Mouse (Mus musculus) cerebellum, postnatal 10 days (tissue): Measurements from ENCODE around the gene Six1.

Source experiments
- DNase-seq, 2 experiments: peaks; one replicate each; pipeline ENCODE4 v3.0.0; 2021; ENCODE audit warnings: mixed read lengths in 2 of 2

Six1 gene

DNA sequence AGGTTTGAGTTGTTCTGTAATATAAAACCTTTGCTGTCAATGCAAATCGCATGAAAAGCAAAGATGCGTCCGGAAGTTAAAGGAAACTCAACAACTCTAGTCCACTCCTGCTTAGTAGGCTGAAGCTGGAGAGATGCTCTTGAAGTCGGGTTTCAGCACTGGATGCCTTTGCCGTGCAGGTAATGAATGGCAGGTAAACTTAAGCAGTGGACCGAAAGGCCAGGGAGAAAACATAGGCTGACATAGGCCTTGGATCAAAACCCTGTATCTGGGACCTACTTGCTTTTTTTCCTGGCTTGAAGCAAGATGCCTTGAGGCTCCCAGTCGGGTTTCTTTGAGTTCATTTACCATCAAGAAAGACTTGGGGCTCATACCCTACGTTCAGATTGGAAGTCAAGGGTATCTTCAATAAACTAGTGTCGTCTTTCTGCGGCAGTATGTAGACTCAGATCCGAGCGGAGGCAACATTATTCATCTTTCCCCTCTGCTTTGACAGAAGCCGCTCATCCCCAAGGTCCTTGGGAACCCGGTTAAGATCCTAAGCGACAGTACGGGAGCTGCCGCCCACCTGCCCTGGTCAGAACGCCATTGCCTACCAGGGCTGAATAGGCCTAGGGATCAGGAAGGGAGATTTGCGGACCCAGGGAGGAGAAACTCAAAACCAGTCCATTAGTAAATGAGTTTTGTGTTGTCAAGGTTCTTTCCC, 4.0 kb downstream of the Six1 start:
- DNase-seq: peak in 1 of 2 experiments; percentile 24

DNA sequence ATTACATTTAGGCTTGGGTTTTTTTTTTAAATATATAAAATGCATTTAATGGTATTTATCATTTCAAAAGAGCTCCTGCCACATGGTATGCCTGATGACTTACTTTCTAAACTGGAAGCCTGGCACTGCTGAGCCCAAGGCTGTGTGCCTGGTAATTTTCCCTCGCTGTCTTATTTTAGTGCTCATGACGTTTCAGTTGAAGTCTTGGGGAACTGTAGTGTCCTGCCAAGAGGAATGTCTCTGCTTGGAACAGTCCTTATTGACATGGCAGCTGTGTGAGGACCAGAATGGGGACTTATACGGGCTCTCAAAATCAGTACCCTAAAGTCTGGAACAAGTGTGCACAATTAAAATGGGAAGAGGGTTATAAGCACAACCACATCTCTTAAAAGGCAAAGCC, 5.2 kb downstream of the Six1 start:
- no peak for DNase-seq

DNA sequence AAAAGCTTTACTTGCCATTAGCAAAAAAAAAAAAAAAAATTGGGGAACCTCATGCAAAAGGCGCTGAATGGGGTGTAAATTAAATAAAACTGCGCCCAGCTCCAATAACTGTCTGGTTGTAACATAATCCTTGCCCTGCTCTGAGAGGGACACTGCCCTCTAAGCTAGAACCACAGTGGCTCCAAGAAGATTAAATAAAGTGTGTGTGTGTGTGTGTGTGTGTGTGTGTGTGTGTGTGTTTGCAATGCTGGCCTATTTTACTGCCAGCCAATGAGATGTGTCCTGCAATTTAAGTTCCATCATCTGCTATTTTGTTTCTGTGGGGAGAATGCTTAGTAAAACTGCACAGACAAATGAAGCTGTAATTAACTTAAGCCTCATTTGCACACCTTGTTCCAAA, 6.1 kb downstream of the Six1 start:
- DNase-seq: peak in 1 of 2 experiments; percentile 19

DNA sequence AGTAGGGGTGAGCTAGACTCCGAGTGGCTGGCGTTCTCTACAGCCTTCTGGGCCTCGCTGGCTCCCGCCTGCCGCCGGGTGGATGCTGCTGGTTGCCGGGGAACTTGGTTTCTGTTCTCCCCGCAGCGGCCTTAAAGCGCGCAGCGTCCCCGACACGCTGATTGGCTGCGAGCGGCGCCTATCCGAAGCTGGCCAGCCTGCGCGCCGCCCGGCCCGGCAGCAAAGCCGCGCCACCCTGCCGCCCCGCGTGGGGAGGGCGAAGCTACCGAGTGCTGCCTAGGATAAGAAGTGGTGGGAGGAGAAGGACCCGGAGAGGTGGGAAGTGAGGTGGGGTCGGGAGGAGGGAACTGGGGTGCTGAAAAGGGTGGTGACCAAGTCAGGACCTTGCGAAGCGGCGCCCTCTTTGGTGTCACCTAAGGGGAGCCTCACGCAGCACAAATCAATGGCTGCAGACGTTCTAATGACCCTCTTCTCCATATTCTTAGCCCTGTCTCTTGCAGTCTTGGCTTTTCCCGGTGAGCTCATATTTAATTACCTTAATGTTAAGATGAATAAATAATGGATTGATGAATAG, 7.0 kb downstream of the Six1 start:
- peak; percentile 65 to 71 for DNase-seq

DNA sequence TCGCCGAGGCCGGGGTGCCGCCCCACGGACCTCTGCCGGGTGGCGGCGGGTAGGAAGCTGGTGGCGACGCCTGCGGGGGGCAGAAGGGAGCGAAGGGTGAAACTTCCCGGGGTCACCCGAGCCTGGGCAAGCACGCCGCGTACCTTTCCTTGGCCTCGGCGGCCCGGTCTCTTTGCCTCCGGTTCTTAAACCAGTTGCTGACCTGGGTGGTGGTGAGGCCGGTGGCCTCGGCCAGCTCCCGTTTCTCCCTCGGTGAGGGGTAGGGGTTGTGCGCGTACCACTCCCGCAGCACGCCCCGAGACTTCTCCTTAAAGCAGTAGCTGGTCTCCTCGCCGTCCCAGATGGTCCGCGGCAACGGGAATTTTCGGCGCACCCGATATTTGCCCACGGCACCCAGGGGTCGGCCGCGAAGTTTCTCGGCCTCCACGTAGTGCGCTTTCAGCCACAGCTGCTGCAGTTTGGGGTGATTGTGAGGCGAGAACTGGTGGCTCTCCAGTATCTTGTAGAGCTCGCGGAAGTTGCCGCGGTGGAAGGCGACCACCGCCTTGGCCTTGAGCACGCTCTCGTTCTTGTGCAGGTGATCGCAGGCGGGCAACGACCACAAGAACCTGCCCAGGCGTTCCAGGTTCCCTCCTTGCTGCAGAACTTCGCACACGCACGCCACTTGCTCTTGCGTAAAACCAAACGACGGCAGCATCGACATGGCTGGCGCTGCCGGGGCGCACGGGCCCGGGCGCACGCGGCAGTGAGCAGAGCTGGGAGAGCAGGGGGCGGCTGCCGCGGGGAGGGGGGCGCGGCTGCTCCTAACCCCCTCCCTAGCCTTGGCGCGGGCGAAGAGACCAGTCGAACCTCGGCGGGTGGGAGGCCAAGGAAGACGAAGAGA, 7.7 kb downstream of the Six1 start:
- peak; percentile 19 to 38 for DNase-seq

DNA sequence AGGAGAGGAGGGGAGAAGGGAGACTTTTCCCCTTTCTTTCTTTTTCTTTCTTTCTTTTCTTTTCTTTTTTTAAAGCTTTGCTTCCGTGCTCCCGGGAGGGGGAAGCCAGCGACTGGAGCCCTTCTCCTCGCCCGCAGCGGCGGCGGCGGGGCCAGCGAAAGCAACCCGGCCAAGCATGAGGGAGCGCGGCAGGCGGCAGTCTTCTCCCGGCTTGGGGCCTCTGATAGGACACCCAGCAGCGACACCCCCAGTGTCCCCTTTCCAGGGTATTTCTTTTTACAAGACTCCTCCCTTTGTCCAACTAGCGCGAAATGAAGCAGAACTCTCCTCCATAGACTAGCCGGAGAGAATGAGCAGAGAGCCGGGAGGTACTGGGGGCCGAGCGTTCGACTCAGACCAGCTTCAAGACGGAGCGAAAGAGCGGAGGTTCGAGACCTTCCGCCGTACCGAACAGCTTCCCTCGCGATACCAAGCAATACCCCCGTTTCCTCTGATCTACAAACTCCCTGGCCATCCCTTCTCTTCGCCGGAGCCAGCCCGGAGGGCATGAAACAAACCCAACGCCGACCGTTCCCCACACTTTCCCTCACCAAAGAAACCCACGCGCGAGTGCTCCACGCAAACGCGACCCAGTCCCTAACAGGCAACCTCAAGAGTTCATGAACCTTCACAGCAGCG, 8.5 kb downstream of the Six1 start:
- peak; percentile 44 to 52 for DNase-seq

DNA sequence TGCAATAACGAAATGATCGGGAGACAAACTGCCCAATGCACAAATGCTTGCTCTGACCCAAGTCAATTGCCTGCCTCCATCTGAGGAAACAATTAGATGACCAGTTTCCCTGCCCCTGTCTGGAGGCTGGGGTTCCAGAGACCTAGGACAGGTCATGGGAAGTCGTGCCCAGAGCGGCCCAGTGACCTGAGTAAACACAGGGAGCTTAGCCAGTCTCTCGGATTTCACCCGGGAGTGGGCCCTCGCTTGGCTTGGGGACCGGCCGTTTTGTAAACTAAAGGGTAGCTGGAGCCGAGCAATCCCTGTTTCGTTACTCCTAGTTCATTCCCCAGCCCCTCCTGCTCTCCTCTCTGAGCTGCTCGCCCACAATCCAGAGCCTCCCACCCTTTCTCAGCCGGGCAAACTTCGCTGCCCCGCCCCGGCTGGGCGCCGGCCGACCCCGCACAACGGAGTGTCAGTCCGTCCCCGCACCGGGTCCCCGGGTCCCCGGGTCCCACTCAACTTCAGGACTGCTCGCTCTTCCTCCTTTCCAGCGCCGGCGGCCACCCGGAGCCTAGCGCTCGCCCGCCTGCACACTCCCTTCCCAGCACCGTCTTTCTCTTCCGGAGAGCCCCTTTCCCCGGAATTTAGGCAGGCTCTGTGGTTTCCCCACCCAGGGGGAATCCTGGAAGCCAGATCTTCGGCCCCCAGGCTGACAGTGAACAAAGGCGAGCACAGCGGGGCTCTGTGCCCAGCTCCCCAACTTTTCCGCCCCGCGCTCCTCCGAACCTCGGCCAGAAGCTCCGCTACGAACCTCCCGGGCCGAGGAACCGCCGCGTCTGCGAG, 9.3 kb downstream of the Six1 start:
- DNase-seq: peak; percentile 35 to 54

DNA sequence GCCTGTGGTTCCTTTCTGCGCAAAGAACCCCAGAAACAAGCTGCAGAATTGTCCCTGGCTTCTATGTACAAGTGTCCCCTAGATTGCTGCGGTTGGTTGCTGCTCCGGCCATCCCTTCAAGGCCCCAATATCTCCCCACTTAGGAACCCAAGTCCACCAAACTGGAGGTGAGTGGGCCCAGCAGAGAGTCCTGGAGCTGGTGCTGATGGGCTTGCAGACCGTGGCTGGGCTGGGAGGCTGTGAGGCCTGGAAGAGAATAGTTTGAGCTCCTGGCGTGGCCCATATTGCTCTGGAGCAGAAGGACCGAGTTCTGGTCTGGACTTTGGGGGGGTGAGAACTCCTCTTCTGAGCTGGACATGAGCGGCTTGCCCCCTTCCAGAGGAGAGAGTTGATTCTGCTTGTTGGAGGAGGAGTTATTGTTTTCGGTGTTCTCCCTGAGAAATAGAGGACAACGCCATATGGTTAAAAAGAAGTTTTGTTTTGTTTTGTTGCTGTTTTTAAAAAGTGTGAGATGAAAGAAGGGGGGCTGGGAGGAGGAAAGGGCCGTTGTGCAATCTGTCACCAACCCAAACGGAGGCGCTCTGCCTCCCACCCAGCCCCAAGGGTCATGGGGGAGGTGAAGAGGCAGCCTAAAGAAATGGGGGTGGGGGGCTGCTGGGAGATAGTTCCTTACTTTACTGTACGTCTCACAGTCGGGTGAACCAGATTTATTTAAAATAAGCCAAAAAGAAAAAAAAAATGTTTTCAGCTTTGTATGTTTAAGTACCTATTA, 10.1 kb downstream of the Six1 start:
- peak; percentile 20 to 50 for DNase-seq

DNA sequence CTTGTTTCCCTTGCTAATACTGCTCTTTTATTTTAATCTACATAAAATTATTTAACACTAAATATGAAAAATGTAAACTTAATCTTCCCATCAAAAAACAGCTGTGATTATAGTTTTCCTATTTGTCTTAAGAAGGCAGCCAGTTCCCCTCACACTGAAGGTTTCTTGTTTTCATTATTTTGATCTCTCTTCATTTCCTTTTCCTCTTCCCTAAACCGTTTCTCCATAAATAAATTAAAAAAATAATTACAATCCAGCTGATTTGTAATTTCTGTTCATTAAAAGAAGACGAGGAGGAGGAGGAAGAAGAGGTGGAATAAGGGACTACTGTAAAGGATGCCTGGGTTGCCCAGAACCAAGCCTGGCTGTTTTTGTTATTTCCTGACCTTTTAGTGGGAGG, 10.8 kb downstream of the Six1 start:
- no peak for DNase-seq

DNA sequence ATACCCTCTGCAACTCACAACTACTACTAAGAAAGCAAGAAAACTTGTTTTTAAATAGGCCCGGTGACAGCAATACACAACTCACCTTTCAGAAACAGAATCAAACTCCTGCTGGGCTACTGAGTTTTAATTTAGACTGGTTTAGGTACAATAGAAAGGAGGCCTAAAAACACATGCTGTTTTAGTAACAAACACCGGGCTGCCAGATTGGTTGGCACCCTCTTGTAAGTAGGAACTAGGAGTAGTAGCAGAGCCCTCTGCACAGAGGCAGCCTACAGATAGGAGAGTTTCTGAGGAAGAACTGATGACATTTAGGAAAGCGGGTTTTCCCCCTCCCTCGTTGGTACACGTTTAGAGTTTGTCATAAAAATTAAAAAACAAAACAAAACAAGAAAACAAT, 11.3 kb downstream of the Six1 start:
- DNase-seq: peak; percentile 22 to 49

DNA sequence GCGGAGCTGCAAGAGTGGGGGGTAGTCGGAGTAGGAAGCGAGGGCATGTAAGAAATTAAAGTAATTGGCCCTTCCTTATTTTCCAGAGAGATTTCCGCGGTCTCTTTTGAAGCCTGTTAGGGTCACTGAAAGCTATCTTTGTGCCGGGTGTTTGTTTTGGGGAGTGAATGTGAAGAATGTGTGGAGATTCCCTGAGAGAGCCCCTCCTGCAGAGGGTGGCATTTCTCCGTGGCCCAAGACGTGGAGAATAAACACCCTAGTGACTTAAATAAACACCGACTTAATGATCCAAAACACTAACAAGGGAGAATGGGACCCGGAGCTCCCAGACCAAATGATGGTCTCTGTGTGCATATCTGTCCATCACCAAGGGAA, 12.4 kb downstream of the Six1 start:
- peak in 1 of 2 experiments; percentile 41 for DNase-seq

DNA sequence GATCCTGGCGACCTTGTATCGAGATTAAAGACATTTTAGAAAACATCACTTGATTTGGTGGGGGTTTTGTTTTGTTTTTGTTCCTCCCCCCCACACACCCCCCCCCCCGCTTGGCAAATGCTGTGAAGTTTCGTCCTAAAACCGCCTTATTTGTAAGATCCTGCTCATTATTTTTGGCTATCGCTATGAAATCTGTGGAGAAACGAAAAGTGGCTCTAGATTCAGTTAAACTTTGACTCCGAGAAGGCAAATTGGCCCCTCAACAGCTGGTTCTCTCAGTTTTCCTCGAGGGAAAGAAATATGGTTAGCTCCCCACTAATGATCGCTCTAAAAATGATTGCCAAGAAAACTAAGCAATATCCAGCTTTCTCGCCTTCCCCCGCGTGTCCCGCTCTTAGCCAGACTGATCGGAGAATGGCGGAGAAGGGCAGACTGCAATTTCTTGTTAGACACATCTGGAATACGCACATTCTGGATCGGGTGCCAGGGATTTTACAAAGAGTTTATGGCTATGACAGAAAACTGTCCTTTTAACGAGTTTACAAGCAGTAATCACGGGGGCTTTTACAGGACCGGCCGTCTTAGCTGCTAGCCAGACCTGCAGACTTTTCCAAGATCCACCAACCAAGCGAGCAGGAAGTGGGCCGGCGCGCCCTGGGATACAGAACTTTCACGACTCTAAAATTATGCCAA, 13.0 kb downstream of the Six1 start:
- peak; percentile 14 to 45 for DNase-seq

DNA sequence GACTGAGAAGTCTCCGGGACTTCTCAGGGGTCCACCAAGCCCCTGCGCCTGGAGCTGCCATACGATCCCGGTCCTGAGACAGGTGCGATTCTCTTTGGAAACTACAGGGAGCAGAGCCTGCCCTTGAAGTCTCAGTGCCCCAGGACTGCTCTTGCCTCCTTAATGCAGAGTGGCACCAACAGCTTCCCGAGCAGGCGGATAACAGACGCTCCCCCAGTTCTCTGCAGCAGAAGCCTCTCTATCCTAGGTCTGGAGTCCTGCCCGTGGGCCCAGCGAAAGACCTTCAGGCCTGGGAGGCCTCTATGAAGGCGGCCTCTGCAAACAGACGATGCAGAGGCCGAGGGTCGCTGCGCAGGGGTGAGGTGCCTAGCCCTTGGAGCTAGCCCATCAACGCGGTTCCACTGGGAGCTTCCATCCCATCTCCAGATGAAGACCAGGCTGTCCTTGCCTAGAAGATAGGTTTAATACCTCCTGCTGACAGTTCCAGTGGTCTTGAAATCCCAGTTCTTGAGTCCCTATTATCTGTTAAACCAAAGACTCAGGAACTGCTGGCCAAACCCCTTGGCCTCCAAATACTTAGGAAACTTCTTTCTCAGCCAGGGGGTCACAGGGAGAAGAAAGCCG, 13.6 kb downstream of the Six1 start:
- peak; percentile 20 to 38 for DNase-seq

DNA sequence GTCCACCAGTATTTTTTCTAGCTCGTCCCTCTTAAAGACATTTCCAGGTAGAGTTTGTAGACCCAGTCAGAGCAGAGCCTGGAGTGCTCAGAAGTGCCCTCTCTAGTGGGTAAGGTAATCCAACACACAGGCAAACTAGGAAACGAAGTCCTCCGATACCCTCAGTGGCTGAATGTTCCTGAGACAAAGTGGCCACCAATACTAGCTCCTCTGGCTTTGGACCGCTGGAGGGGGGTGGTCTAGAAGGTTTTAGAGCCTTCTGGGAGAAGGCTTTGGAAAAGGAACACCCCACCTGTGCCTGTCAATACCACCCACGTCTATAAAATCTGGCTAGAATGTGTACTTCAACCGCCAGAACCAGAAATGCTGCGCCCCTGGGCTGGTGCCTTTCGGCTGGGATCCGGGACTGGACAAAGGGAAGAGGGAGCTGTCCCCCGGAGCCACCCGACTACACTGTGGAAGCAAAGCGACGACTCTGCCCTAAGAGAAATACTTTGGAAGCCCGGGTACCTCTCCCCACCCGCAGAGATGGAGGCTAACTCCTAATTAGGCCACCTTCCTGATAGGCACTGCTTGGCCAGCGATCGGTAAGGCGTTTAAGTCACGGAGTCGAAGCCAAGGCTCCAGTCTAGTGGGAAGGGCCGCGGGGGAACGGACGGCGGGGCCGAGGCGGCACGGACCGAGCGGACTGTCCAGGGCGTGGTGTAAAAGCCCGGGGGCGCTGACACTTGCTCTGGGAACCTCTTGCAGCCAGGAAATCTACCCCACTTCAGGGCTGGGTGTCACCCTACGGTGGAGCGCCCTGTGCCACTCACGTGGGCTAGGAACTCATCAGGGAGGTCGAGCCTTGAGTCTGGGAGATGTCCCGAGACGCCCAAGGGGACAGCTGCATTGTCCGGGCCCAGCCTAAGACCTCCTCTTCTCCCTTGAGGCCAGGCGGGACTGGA, 14.4 kb downstream of the Six1 start:
- DNase-seq: peak; percentile 19 to 31

DNA sequence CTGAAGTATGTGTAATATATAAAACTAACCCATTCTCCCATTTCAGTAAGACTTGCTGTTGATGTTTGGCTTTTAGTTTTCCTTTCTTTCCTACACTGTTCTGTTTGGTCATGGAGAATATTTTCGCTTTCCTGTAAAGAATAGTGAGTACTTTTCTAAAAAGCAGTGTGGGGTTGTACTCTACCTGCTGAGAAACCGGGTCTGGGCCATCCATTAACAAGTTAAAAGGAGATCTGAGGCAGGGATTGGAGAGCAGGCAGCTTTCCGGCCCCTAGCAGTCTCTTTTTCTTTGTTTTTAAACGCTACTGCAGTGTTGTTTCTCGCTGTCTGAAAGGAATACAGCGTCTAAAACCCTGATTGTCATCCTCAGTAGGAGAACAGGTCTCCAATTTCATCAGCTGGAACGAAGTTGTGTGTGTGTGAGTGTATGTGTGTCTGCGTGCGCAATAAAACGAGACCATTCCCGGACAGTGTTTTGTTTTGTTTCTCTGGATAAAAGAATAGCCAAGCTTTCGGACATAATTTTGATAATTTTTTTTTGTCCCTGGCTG, 15.2 kb downstream of the Six1 start:
- no peak for DNase-seq

DNA sequence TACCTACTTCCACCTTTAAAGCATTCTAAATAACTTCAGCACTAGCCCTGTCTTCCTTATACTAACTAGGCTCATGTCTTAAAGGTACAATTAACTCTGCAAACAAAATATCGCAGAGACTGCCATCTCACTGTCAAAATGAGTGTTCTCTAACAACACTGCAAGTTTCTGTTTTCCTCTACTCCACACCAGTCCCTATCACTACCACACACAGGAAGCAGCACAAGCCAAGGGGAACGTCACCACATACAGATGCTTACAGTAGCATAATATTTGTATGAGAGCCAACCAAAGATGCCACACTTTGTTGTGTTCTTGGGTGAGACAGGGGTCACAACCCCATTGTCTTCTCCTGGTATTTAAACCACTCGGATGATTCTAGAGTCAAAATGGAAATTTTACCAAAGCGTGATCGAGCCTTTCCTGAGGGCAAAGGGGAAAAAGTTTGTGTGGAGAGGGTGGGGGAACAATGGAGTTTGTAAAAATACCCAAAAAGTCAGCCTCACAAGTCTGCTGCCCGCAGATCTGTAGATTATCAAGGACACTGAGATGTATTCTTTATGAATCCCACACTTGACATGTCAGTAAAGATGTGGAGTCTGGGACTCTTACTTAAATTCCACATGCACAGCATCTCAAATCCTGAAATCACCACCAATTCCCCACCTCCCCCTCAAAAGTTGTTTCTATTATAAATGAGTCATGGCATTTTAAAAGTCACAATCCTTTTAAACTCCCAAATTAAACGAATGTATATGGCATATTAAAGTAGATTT, 16.1 kb downstream of the Six1 start:
- DNase-seq: peak in 1 of 2 experiments; percentile 20

DNA sequence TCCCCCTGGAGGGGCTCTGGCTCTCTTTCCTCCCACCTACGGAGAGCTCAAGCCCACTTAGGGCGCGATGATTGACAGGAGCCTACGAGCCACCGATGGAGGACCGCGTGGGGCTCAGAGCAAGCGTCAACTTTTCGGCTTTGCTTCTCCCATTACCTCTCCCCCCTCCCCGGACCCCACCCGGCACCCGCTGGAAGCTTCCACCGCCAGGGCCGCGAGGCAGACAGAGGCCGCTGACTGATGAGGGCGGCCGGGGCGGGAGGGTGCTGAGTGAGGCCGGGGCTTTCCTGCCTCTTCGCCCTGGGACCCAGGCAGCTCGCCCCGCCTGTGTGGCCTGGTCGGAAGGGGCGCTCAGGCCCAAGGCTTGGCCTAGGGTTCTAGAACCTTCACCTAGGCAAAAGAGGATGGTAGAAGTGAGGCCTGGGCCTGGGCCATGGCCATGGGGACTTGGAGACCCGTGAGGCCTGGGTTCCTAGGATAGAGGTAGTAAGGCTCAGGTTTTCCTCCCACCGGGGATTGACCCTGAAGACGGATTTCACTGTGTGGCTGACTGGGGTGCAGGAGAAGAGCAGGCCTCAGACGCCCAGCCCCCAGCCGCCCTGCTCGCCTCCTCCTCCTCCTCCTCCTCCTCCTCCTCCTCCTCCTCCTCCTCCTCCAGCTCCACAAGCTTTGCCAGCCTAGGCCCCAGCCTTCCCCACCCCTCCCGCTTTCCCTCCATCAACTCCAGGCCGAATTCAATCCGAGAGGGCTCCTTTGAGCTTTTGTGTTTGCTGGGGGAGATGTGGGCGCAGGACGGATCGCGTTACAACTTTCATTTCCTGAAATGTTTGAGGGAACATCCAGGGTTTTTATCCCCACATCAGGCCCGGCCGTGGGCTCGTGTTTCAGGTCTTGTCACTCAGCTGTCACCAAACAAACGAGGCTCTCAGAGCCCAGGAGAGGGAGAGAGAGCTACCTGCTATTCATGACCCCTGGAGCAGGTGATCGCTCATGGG, 18.5 kb downstream of the Six1 start:
- no peak for DNase-seq
